Mouse (Mus musculus): ENCODE data around the gene Rusc1.

GRCm38 (mm10) chr3:89077383-89077782 is 15.7 kb downstream of the Rusc1 start:
- no peak for TF ChIP-seq CTCF (conservative IDR thresholded peaks at IDR 0.05; ENCODE audit: low read length)
- no peak for TF ChIP-seq NANOG (IDR thresholded peaks at IDR 0.05; ENCODE audit: borderline replicate concordance, low read length)

Measured in E14TG2a.4 (cell line).